Mouse (Mus musculus) lung, adult 2 months (tissue): Measurements from ENCODE around the gene Gnas.

Experiments used
- CTCF ChIP-seq: fragments of 200-500 bp; IDR thresholded peaks from 2 replicates; pipeline ENCODE4 v1.5.1; 2011; ENCODE audit warnings: mild to moderate bottlenecking, low read length, control low read depth; ENCODE audit not compliant: insufficient read depth
- POLR2A ChIP-seq: fragments of 200-500 bp; IDR thresholded peaks from 2 replicates; pipeline ENCODE4 v1.6.1; 2011; ENCODE audit warnings: low read depth, mild to moderate bottlenecking, control low read depth, low read length, borderline replicate concordance; ENCODE audit errors: extremely low read depth

GRCm38 (mm10) chr2:174381021-174381420, 96.9 kb downstream of the Gnas start:
- no peak for TF ChIP-seq CTCF
- no peak for TF ChIP-seq POLR2A
